Mouse (Mus musculus): ENCODE measurements around the gene Eef2k. TPM values are rescaled to one million over a fixed set of nuclear protein-coding genes. Genes with fewer than 3 reads are reported as not detected.
"Not testable (repeated sequence)": the region's sequence is repeated elsewhere in the genome, so short reads cannot be mapped to it uniquely, and the experiment has no call there.

Eef2k gene
- polyA plus RNA-seq, 1 experiment from 2014 or later: 24.0 TPM

- 91% methylated on average over 4 of the region's 4 CpGs for WGBS
- Histone ChIP-seq H3K27me3 (ENCODE audit: low read depth, poor library complexity, severe bottlenecking) (no peaks in the 10 kb centered on the region), H3K9me3 (replicated peaks) (no peaks in the 10 kb centered on the region), H3K4me3 (no peak overlapping the region), H3K4me1 (peaks cover 3% of the 10 kb centered on the region; the same call in 1 of the 2 replicates), H3K27ac (replicated peaks) (no peak overlapping the region), H3K36me3 (peaks cover 100% of the 10 kb centered on the region)
- no peak for DNase-seq (ENCODE audit: low spot score)
These were observed 93.9 kb downstream of the Eef2k start for GRCm38 (mm10) chr7:120936522-120936921.

- no peak for DNase-seq (ENCODE audit: low spot score)
- Histone ChIP-seq H3K4me3 (no peak overlapping the region), H3K27me3 (ENCODE audit: low read depth, poor library complexity, severe bottlenecking) (no peaks in the 10 kb centered on the region), H3K9me3 (replicated peaks) (no peaks in the 10 kb centered on the region), H3K4me1 (peaks cover 3% of the 10 kb centered on the region; the same call in 1 of the 2 replicates), H3K27ac (replicated peaks) (no peak overlapping the region), H3K36me3 (peaks cover 100% of the 10 kb centered on the region)
- WGBS: 88% methylated on average over 9 of the region's 9 CpGs
These were observed 95.6 kb downstream of the Eef2k start for GRCm38 (mm10) chr7:120938206-120938605.

GRCm38 (mm10) chr7:120940343-120940742 is 97.7 kb downstream of the Eef2k start:
- DNase-seq (ENCODE audit: low spot score): no peak
- no peak overlapping the region for H3K4me3 ChIP-seq

GRCm38 (mm10) chr7:120941214-120941613 is 98.6 kb downstream of the Eef2k start:
- Histone ChIP-seq H3K4me3 (no peak overlapping the region), H3K9me3 (replicated peaks) (no peaks in the 10 kb centered on the region), H3K27me3 (ENCODE audit: low read depth, poor library complexity, severe bottlenecking) (no peaks in the 10 kb centered on the region), H3K36me3 (peaks cover 100% of the 10 kb centered on the region), H3K27ac (replicated peaks) (no peak overlapping the region), H3K4me1 (no peaks in the 10 kb centered on the region; the same call in 1 of the 2 replicates)
- WGBS: 94% methylated on average over 6 of the region's 6 CpGs
- DNase-seq (ENCODE audit: low spot score): no peak

More at GRCm38 (mm10) chr7:120940343-120940742, 97.7 kb downstream of the Eef2k start:
- no peak overlapping the region for H3K27ac ChIP-seq (replicated peaks)
- 95% methylated on average over 12 of the region's 12 CpGs for WGBS
- H3K36me3 ChIP-seq: peaks cover 100% of the 10 kb centered on the region
- H3K9me3 ChIP-seq (replicated peaks): no peaks in the 10 kb centered on the region
- H3K4me1 ChIP-seq: no peaks in the 10 kb centered on the region; the same call in 1 of the 2 replicates
- H3K27me3 ChIP-seq (ENCODE audit: low read depth, poor library complexity, severe bottlenecking): no peaks in the 10 kb centered on the region

GRCm38 (mm10) chr7:120942506-120942905 is 99.9 kb downstream of the Eef2k start:
- H3K27me3 ChIP-seq (ENCODE audit: low read depth, poor library complexity, severe bottlenecking): no peaks in the 10 kb centered on the region
- no peak overlapping the region for H3K27ac ChIP-seq (replicated peaks)
- no peaks in the 10 kb centered on the region for H3K9me3 ChIP-seq (replicated peaks)
- no peaks in the 10 kb centered on the region; the same call in 1 of the 2 replicates for H3K4me1 ChIP-seq
- no peak for DNase-seq (ENCODE audit: low spot score)
- H3K4me3 ChIP-seq: no peak overlapping the region
- peaks cover 93% of the 10 kb centered on the region for H3K36me3 ChIP-seq
- WGBS: 95% methylated on average over 1 of the region's 1 CpGs

GRCm38 (mm10) chr7:120943936-120944509 is 101.4 kb downstream of the Eef2k start:
- Histone ChIP-seq H3K9me3 (replicated peaks) (no peaks in the 10 kb centered on the region), H3K4me1 (no peaks in the 10 kb centered on the region), H3K36me3 (peaks cover 92% of the 10 kb centered on the region), H3K27ac (replicated peaks) (no peak overlapping the region), H3K4me3 (no peak overlapping the region), H3K27me3 (ENCODE audit: low read depth, poor library complexity, severe bottlenecking) (no peaks in the 10 kb centered on the region)
- 73% methylated on average over 6 of the region's 8 CpGs for WGBS
- DNase-seq (ENCODE audit: low spot score): no peak

GRCm38 (mm10) chr7:120953591-120953990 is 111.0 kb downstream of the Eef2k start:
- H3K4me1 ChIP-seq; H3K4me3 ChIP-seq; H3K27ac ChIP-seq (replicated peaks); H3K27me3 ChIP-seq (ENCODE audit: low read depth, poor library complexity, severe bottlenecking); DNase-seq (ENCODE audit: low spot score); H3K9me3 ChIP-seq (replicated peaks): not testable (repeated sequence)
- H3K36me3 ChIP-seq: peaks cover 61% of the 10 kb centered on the region
- WGBS: 84% methylated on average over 7 of the region's 7 CpGs

Other genes starting within 250 kb of the Eef2k start
- 180 and 188 TPM in 2 replicates for gene Uqcrc2, start 207.7 kb upstream of the Eef2k start, polyA plus RNA-seq (2016; fragmentation: Nextera tagmentation; extraction: Ambion mirVana)
- gene Pdzd9, start 172.5 kb upstream of the Eef2k start, polyA plus RNA-seq (2016; fragmentation: Nextera tagmentation; extraction: Ambion mirVana): 0.24 and 0.41 TPM in 2 replicates
- gene Mosmo, start 165.2 kb upstream of the Eef2k start, polyA plus RNA-seq (2016; fragmentation: Nextera tagmentation; extraction: Ambion mirVana): 11.9 and 13.0 TPM in 2 replicates
- 0.07 and 0.12 TPM in 2 replicates for gene Vwa3a, start 103.5 kb upstream of the Eef2k start, polyA plus RNA-seq (2016; fragmentation: Nextera tagmentation; extraction: Ambion mirVana)
- not detected in 2 replicates for gene Gm5737, start 30.5 kb upstream of the Eef2k start, polyA plus RNA-seq (2016; fragmentation: Nextera tagmentation; extraction: Ambion mirVana)
- 38.2 and 41.0 TPM in 2 replicates for gene Polr3e, start 74.9 kb downstream of the Eef2k start, polyA plus RNA-seq (2016; fragmentation: Nextera tagmentation; extraction: Ambion mirVana)
- gene Cdr2, start 139.5 kb downstream of the Eef2k start, polyA plus RNA-seq (2016; fragmentation: Nextera tagmentation; extraction: Ambion mirVana): 12.0 and 13.7 TPM in 2 replicates
- 0.61 and 0.63 TPM in 2 replicates for gene Mfsd13b, start 139.7 kb downstream of the Eef2k start, polyA plus RNA-seq (2016; fragmentation: Nextera tagmentation; extraction: Ambion mirVana)
- gene Mettl9, start 191.6 kb downstream of the Eef2k start, polyA plus RNA-seq (2016; fragmentation: Nextera tagmentation; extraction: Ambion mirVana): 205 and 210 TPM in 2 replicates
- gene Igsf6, start 231.7 kb downstream of the Eef2k start, polyA plus RNA-seq (2016; fragmentation: Nextera tagmentation; extraction: Ambion mirVana): 0.88 and 1.2 TPM in 2 replicates
- 0.05 and 0.09 TPM in 2 replicates for gene Otoa, start 238.8 kb downstream of the Eef2k start, polyA plus RNA-seq (2016; fragmentation: Nextera tagmentation; extraction: Ambion mirVana)

Measured in midbrain, embryonic 10.5 days (tissue).